Mouse (Mus musculus) kidney, embryonic 15.5 days (tissue): ENCODE results near the gene Azgp1. TPM values are rescaled to one million over a fixed set of nuclear protein-coding genes. Genes with fewer than 3 reads are reported as not detected.
"Not testable (repeated sequence)": the region's sequence is repeated elsewhere in the genome, so short reads cannot be mapped to it uniquely, and the experiment has no call there.

Experiments used
- ATAC-seq: fragments of 200-750 bp; cut with Nextera tagmentation; replicated peaks from 2 replicates; pipeline ENCODE4 v1.8.0; 2017; ENCODE audit warnings: moderate TSS enrichment; ENCODE audit not compliant: low FRiP score
- H3K27ac ChIP-seq: fragments of 300-500 bp; sonication (generic); 2 replicates; pipeline ENCODE4 v1.5.1; 2015; ENCODE audit warnings: mild to moderate bottlenecking, inconsistent platforms
- H3K27me3 ChIP-seq: fragments of 300-500 bp; sonication (generic); 2 replicates; pipeline ENCODE4 v1.6.1; 2015; ENCODE audit warnings: inconsistent platforms
- H3K36me3 ChIP-seq: fragments of 300-500 bp; sonication (generic); 2 replicates; pipeline ENCODE4 v1.6.1; 2015; ENCODE audit warnings: inconsistent platforms
- H3K4me1 ChIP-seq: fragments of 300-500 bp; sonication (generic); 2 replicates; pipeline ENCODE4 v1.6.1; 2015; ENCODE audit warnings: inconsistent platforms
- H3K4me2 ChIP-seq: fragments of 300-500 bp; sonication (generic); 2 replicates; pipeline ENCODE4 v1.6.1; 2015; ENCODE audit warnings: moderate library complexity, mild to moderate bottlenecking, inconsistent platforms
- H3K4me3 ChIP-seq: fragments of 300-500 bp; sonication (generic); replicated peaks from 2 replicates; pipeline ENCODE4 v1.5.1; 2015; ENCODE audit warnings: mild to moderate bottlenecking, inconsistent platforms
- H3K9ac ChIP-seq: fragments of 300-500 bp; sonication (generic); 2 replicates; pipeline ENCODE4 v1.6.1; 2015; ENCODE audit warnings: mild to moderate bottlenecking, inconsistent platforms
- H3K9me3 ChIP-seq: fragments of 300-500 bp; sonication (generic); replicated peaks from 2 replicates; pipeline ENCODE4 v1.6.1; 2016; ENCODE audit warnings: inconsistent platforms
- WGBS: fragments of 180-500 bp; shearing (Covaris S2); methylation state at CpG from one replicate; pipeline ENCODE4 v1.1.7; 2015; ENCODE audit warnings: mixed read lengths; 5-methylcytosine and 5-hydroxymethylcytosine counted together
- polyA plus RNA-seq: library from polyadenylated mRNA; unstranded; fragments of >200 nt; fragmentation: Nextera tagmentation; extraction: Ambion mirVana; gene quantifications from 2 replicates; pipeline ENCODE4 v1.2.1, GENCODE M21; 2015

Gene Azgp1
- polyA plus RNA-seq, 1 experiment from 2014 or later = not detected

GRCm38 (mm10) chr5:137974724-137975123 is 6.6 kb upstream of the Azgp1 start:
- no peaks in the 10 kb centered on the region for H3K27me3 ChIP-seq
- 65% methylated on average over 3 of the region's 3 CpGs for WGBS
- ATAC-seq = no peak
- H3K4me1 ChIP-seq = no peaks in the 10 kb centered on the region
- H3K4me2 ChIP-seq = no peak overlapping the region
- H3K36me3 ChIP-seq = no peaks in the 10 kb centered on the region
- no peak overlapping the region for H3K9ac ChIP-seq
- no peaks in the 10 kb centered on the region for H3K9me3 ChIP-seq
- no peak overlapping the region for H3K4me3 ChIP-seq
- no peak overlapping the region for H3K27ac ChIP-seq

GRCm38 (mm10) chr5:137975434-137975833 is 5.9 kb upstream of the Azgp1 start:
- no peaks in the 10 kb centered on the region for H3K9me3 ChIP-seq
- no peak overlapping the region for H3K4me2 ChIP-seq
- ATAC-seq = no peak
- WGBS = 50% methylated on average over 1 of the region's 1 CpGs
- H3K36me3 ChIP-seq = no peaks in the 10 kb centered on the region
- no peak overlapping the region for H3K4me3 ChIP-seq
- H3K4me1 ChIP-seq = no peaks in the 10 kb centered on the region
- no peaks in the 10 kb centered on the region for H3K27me3 ChIP-seq
- H3K9ac ChIP-seq = no peak overlapping the region
- no peak overlapping the region for H3K27ac ChIP-seq

GRCm38 (mm10) chr5:137977291-137977690 is 4.0 kb upstream of the Azgp1 start:
- Histone ChIP-seq H3K9ac (no peak overlapping the region), H3K36me3 (no peaks in the 10 kb centered on the region), H3K4me3 (no peak overlapping the region), H3K4me1 (no peaks in the 10 kb centered on the region), H3K4me2 (no peak overlapping the region), H3K9me3 (no peaks in the 10 kb centered on the region), H3K27me3 (0 out of 2 replicates have a peak, but pooled peaks cover 4% of the 10 kb centered on the region), H3K27ac (no peak overlapping the region)
- ATAC-seq = no peak
- 20% methylated on average over 1 of the region's 1 CpGs for WGBS

GRCm38 (mm10) chr5:137979081-137979480 is 2.2 kb upstream of the Azgp1 start:
- 0 out of 2 replicates have a peak, but pooled peaks cover 4% of the 10 kb centered on the region for H3K27me3 ChIP-seq
- ATAC-seq = no peak
- no peaks in the 10 kb centered on the region for H3K4me1 ChIP-seq
- 74% methylated on average over 2 of the region's 2 CpGs for WGBS
- H3K9ac ChIP-seq = no peak overlapping the region
- H3K9me3 ChIP-seq = no peaks in the 10 kb centered on the region
- no peak overlapping the region for H3K27ac ChIP-seq
- H3K36me3 ChIP-seq = no peaks in the 10 kb centered on the region
- H3K4me2 ChIP-seq = no peak overlapping the region
- H3K4me3 ChIP-seq = no peak overlapping the region

GRCm38 (mm10) chr5:137986351-137986750 is 5.0 kb downstream of the Azgp1 start:
- no peak overlapping the region for H3K4me2 ChIP-seq
- no peaks in the 10 kb centered on the region for H3K4me1 ChIP-seq
- no peaks in the 10 kb centered on the region for H3K9me3 ChIP-seq
- no peaks in the 10 kb centered on the region for H3K27me3 ChIP-seq
- no peak overlapping the region for H3K4me3 ChIP-seq
- no peaks in the 10 kb centered on the region for H3K36me3 ChIP-seq
- 88% methylated on average over 1 of the region's 1 CpGs for WGBS
- H3K27ac ChIP-seq = no peak overlapping the region
- no peak for ATAC-seq
- H3K9ac ChIP-seq = no peak overlapping the region

DNA sequence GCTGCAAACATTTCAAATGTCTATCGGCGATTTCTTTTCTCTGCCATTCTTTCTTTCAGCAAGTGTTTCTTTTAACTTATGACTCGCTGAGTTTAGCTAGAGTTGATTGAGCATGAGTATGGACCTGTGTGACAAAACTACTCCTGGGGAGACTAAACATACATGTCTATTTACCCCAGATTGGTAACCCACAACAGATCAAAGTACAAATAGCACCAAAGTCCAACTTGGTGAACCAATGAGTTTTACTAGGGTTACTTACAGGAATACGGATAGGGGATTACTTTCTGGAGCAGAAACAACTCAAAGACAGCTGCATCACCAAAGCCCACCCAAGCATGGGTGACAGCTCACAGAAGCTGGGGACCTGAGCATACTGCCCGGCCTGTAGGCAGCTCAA is 28.1 kb downstream of the Azgp1 start:
- 89% methylated on average over 5 of the region's 5 CpGs for WGBS
- Histone ChIP-seq H3K9me3 (no peaks in the 10 kb centered on the region), H3K27me3 (no peaks in the 10 kb centered on the region), H3K4me1 (no peaks in the 10 kb centered on the region), H3K4me3 (no peak overlapping the region), H3K27ac (no peak overlapping the region), H3K4me2 (no peak overlapping the region), H3K36me3 (no peaks in the 10 kb centered on the region), H3K9ac (no peak overlapping the region)
- ATAC-seq = no peak

DNA sequence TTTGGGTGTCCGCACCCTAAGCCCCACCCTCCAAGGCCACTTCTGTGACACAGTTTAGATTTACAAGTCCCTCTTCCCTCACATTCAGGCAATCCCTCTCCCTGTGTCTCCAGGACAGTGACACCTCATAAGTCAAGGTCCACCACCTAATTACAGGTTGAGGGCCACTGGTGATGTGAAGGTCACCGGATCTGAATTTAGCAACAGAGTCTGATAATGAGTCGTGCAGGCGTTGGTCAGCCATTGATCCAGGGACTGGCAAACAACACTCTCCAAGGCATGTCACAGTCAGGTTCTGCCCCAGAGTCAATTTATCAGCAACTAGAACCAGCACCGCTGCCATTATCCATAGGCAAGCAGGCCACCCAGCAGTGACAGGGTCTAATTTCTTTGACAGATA is 31.1 kb downstream of the Azgp1 start:
- ATAC-seq = no peak
- no peak overlapping the region for H3K4me3 ChIP-seq
- H3K27me3 ChIP-seq = no peaks in the 10 kb centered on the region
- WGBS = 89% methylated on average over 5 of the region's 5 CpGs
- no peaks in the 10 kb centered on the region for H3K36me3 ChIP-seq
- H3K9ac ChIP-seq = no peak overlapping the region
- H3K27ac ChIP-seq = no peak overlapping the region
- no peaks in the 10 kb centered on the region for H3K9me3 ChIP-seq
- H3K4me1 ChIP-seq = no peaks in the 10 kb centered on the region
- no peak overlapping the region for H3K4me2 ChIP-seq

GRCm38 (mm10) chr5:138016530-138016929 is 35.2 kb downstream of the Azgp1 start:
- Histone ChIP-seq H3K9ac (no peak overlapping the region), H3K27ac (no peak overlapping the region), H3K4me3 (no peak overlapping the region), H3K36me3 (no peaks in the 10 kb centered on the region), H3K9me3 (no peaks in the 10 kb centered on the region), H3K4me1 (no peaks in the 10 kb centered on the region), H3K4me2 (no peak overlapping the region), H3K27me3 (no peaks in the 10 kb centered on the region)
- no peak for ATAC-seq
- 91% methylated on average over 2 of the region's 2 CpGs for WGBS

DNA sequence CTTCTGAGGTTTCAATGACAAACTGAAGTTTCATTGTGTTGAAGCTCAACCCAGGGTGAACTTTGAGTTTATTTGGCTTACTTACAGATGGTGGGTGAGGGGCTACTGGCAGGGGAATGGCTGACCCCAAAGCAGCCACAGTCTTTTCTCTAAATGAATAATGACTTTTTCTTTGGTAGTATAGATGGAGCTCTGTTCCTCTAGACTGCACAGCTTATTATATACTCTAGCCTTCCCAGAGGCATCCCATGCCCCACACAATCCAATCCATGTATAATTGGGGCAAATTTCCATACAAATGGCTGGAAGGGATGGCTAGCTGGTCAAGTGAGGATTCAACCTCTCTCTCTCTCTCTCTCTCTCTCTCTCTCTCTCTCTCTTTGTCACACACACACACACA is 35.7 kb downstream of the Azgp1 start:
- Histone ChIP-seq H3K9me3 (no peaks in the 10 kb centered on the region), H3K4me3 (no peak overlapping the region), H3K27ac (no peak overlapping the region), H3K27me3 (no peaks in the 10 kb centered on the region), H3K36me3 (no peaks in the 10 kb centered on the region), H3K4me2 (no peak overlapping the region), H3K4me1 (no peaks in the 10 kb centered on the region), H3K9ac (no peak overlapping the region)
- no peak for ATAC-seq

DNA sequence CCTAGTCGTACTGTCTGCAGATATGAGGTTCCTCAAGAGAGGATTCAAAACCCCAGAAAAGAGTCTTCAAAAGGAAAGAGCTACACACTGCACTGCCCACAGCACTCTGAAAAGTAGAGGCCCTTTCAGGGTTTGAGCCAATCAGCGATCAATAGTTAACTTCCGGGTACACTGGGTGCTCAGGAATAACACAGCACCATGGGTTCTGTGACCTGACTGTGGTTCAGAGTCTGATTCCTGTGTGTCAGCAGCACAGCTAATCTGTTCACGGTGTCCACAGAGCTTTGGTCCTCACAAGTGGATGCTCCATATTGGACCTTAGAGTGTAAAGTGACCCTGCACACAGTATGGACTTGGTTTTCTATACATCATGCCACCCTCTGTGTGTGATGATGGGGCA is 38.3 kb downstream of the Azgp1 start:
- H3K4me2 ChIP-seq, ATAC-seq, H3K27me3 ChIP-seq, H3K4me3 ChIP-seq, H3K36me3 ChIP-seq, H3K4me1 ChIP-seq, H3K9me3 ChIP-seq, H3K27ac ChIP-seq, H3K9ac ChIP-seq: not testable (repeated sequence)
- 77% methylated on average over 4 of the region's 4 CpGs for WGBS

- WGBS = 90% methylated on average over 4 of the region's 7 CpGs
- H3K27me3 ChIP-seq, H3K4me3 ChIP-seq, H3K9ac ChIP-seq, H3K4me1 ChIP-seq, H3K27ac ChIP-seq, H3K9me3 ChIP-seq, H3K4me2 ChIP-seq, ATAC-seq, H3K36me3 ChIP-seq: not testable (repeated sequence)
Measured at GRCm38 (mm10) chr5:138020961-138021479, 39.7 kb downstream of the Azgp1 start, which contains the start of the genes Smok3a and Smok3b. TSS of gene Smok3a (plus strand) at chr5:138021261. TSS of gene Smok3b (plus strand) at chr5:138021429.
